Mouse (Mus musculus): ENCODE measurements at regions not wholly inside any gene's neighbourhood (a gene's known extent, or its start where the extent isn't known, plus 50 kb on each side); places are given as distances from the start of the nearest gene placed in this dataset.

DNA sequence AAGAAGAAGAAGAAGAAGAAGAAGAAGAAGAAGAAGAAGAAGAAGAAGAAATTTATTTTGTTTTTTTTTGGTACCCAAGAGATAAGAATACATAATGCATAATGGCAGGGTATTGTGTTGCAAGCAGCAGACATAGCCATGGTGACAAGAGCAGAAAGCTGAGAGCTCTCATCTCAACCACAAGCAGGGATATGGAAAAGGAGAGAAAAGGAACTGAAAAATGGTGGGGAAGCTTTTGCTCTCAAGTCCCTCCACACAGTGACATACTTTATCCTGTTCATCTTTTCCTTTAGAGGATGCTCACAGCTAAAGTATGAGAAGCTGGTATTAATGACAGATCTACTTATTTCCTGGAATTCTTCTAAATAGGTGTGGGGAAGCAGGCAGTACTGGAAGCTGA is 115.2 kb upstream of the Pik3r1 start:
- no peak for TF ChIP-seq CTCF (IDR thresholded peaks at IDR 0.05; ENCODE audit: low read depth, low read length)
- no peak for TF ChIP-seq POLR2A (IDR thresholded peaks at IDR 0.05; ENCODE audit: extremely low read depth, insufficient read depth, low read length)

All from liver, adult 2 months (tissue).